Comparison of ENCODE assay signal across 26 mouse cellular contexts in genomic region chr3:33379604-33380003, GRCm38 (mm10).
DNase-seq lines count a peak whose midpoint lies in the region; ATAC-seq and TF ChIP-seq lines count a peak whose summit lies in the region.
"Had no signal": no experiment of that assay in that cellular context is flagged by ENCODE, and none has a peak within 500 bp of the region (broad histone marks: within the 10 kb centered on the region; RNA-seq: fewer than 3 reads in every experiment).

No protein-coding gene starts in this region.

- H3K4me3 ChIP-seq in heart, embryonic 10.5 days: no peak overlapping the region
- H3K4me3 ChIP-seq in left cerebral cortex, adult 2 months: no peak overlapping the region
- H3K4me3 ChIP-seq in cortical plate, adult 2 months (ENCODE audit: insufficient read depth, low read length): no peak overlapping the region
- H3K4me3 ChIP-seq: embryonic facial prominence, embryonic 13.5 days; embryonic facial prominence, embryonic 15.5 days; erythroblast, embryonic 14.5 days; forebrain, embryonic 10.5 days; forebrain, embryonic 12.5 days had no signal

- DNase-seq in heart, adult 11 months: peak; percentile 70
- no peak for DNase-seq in heart, embryonic 10.5 days (ENCODE audit: low spot score)
- no peak for DNase-seq in left cerebral cortex, adult 2 months (ENCODE audit: extremely low spot score in 1 of 2, low spot score in 2 of 2)
- DNase-seq in left cerebral cortex, postnatal 36 days (ENCODE audit: low spot score in 2 of 2): no peak
- DNase-seq: adrenal gland, adult 8-10 months; adrenal gland, postnatal 14 days; adrenal gland, postnatal 36 days; cerebellum, adult 11-12 months; cerebellum, adult 2 months; cerebellum, adult 9-10 months; cerebellum, postnatal 10 days; cerebellum, postnatal 25 days; embryo, embryonic 11 days had no signal

- no peaks in the 10 kb centered on the region for H3K4me1 ChIP-seq in heart, embryonic 10.5 days
- peaks cover 4% of the 10 kb centered on the region for H3K4me1 ChIP-seq in cortical plate, adult 2 months (ENCODE audit: control insufficient read depth, insufficient read depth, low read length)
- H3K4me1 ChIP-seq: embryonic facial prominence, embryonic 13.5 days; embryonic facial prominence, embryonic 15.5 days; forebrain, embryonic 10.5 days; forebrain, embryonic 12.5 days had no signal

- no peaks in the 10 kb centered on the region for H3K36me3 ChIP-seq in heart, embryonic 10.5 days
- H3K36me3 ChIP-seq: embryonic facial prominence, embryonic 13.5 days; embryonic facial prominence, embryonic 15.5 days; forebrain, embryonic 10.5 days; forebrain, embryonic 12.5 days; G1E had no signal

- TF ChIP-seq POLR2A in cortical plate, adult 2 months (IDR thresholded peaks at IDR 0.05; ENCODE audit: extremely low read depth, insufficient read depth, low read length): no peak

- WGBS in heart, embryonic 10.5 days: 82% methylated on average over 2 of the region's 2 CpGs

- ATAC-seq in CD4-positive, CD25-positive, alpha-beta regulatory T cell, adult 4 months: no peak
- ATAC-seq: activated CD4-positive, CD25-positive, alpha-beta regulatory T cell, adult 4 months; forebrain, embryonic 14.5 days; forebrain, embryonic 16.5 days; Patski had no signal

- no peaks in the 10 kb centered on the region for H3K27me3 ChIP-seq in heart, embryonic 10.5 days (ENCODE audit: insufficient read depth, poor library complexity, severe bottlenecking)
- H3K27me3 ChIP-seq: CH12.LX; embryonic facial prominence, embryonic 13.5 days; embryonic facial prominence, embryonic 15.5 days; forebrain, embryonic 12.5 days had no signal

- H3K9me3 ChIP-seq in heart, embryonic 10.5 days: no peaks in the 10 kb centered on the region
- H3K9me3 ChIP-seq: embryonic facial prominence, embryonic 13.5 days; embryonic facial prominence, embryonic 15.5 days; forebrain, embryonic 10.5 days; forebrain, embryonic 12.5 days; G1E had no signal

- no peak overlapping the region for H3K27ac ChIP-seq in heart, embryonic 10.5 days
- peak overlapping the region; percentile 65 for H3K27ac ChIP-seq in left cerebral cortex, adult 2 months
- 0 out of 2 replicates have a peak overlapping the region, but pooled peaks have one; percentile 12 for H3K27ac ChIP-seq in cortical plate, adult 2 months (ENCODE audit: insufficient read depth, low read length)
- H3K27ac ChIP-seq: embryonic facial prominence, embryonic 13.5 days; embryonic facial prominence, embryonic 15.5 days; forebrain, embryonic 10.5 days; forebrain, embryonic 12.5 days had no signal

- TF ChIP-seq CTCF in left cerebral cortex, adult 2 months (IDR thresholded peaks at IDR 0.05): no peak
- no peak for TF ChIP-seq CTCF in cortical plate, adult 2 months (IDR thresholded peaks at IDR 0.05; ENCODE audit: extremely low read depth, insufficient read depth, low read length)

- intact Hi-C loops in left cerebral cortex, adult 2 months (cut with DNase I): no loop called here
- intact Hi-C loops in left cerebral cortex, postnatal 36 days (cut with DNase I): no loop called here
